30 mouse cellular contexts compared by ENCODE assay signal in genomic region chr14:27422301-27422700, GRCm38 (mm10).
"Had no signal": no experiment of that assay in that cellular context is flagged by ENCODE, and none has a peak within 500 bp of the region (broad histone marks: within the 10 kb centered on the region; RNA-seq: fewer than 3 reads in every experiment).

No protein-coding gene starts in this region.

- H3K4me2 ChIP-seq: limb, embryonic 12.5 days; limb, embryonic 13.5 days; limb, embryonic 15.5 days; liver, embryonic 12.5 days; liver, embryonic 13.5 days; liver, embryonic 15.5 days; lung, embryonic 14.5 days; lung, embryonic 15.5 days; midbrain, embryonic 12.5 days; midbrain, embryonic 13.5 days; midbrain, embryonic 15.5 days; neural tube, embryonic 12.5 days had no signal

- H3K4me1 ChIP-seq: limb, embryonic 10.5 days; limb, embryonic 12.5 days; limb, embryonic 13.5 days; limb, embryonic 15.5 days; liver, embryonic 12.5 days; liver, embryonic 13.5 days; liver, embryonic 15.5 days; lung, embryonic 15.5 days; midbrain, embryonic 10.5 days; midbrain, embryonic 12.5 days; midbrain, embryonic 13.5 days; midbrain, embryonic 15.5 days; neural tube, embryonic 12.5 days had no signal

- H3K9me3 ChIP-seq: limb, embryonic 10.5 days; liver, embryonic 12.5 days; liver, embryonic 13.5 days; liver, embryonic 15.5 days; lung, embryonic 15.5 days; midbrain, embryonic 12.5 days; midbrain, embryonic 13.5 days; midbrain, embryonic 15.5 days had no signal

- H3K27ac ChIP-seq: left cerebral cortex, adult 2 months; limb, embryonic 10.5 days; limb, embryonic 12.5 days; limb, embryonic 13.5 days; limb, embryonic 15.5 days; liver, embryonic 12.5 days; liver, embryonic 13.5 days; liver, embryonic 14.5 days; liver, embryonic 15.5 days; lung, embryonic 15.5 days; macrophage; midbrain, embryonic 10.5 days; midbrain, embryonic 12.5 days; midbrain, embryonic 13.5 days; midbrain, embryonic 15.5 days; neural tube, embryonic 12.5 days had no signal

- H3K27me3 ChIP-seq: limb, embryonic 12.5 days; limb, embryonic 13.5 days; limb, embryonic 15.5 days; liver, embryonic 12.5 days; liver, embryonic 13.5 days; lung, embryonic 15.5 days; megakaryocyte, embryonic 14.5 days; midbrain, embryonic 13.5 days; midbrain, embryonic 15.5 days; neural tube, embryonic 12.5 days had no signal

- H3K9ac ChIP-seq: limb, embryonic 12.5 days; limb, embryonic 13.5 days; limb, embryonic 15.5 days; liver, embryonic 12.5 days; liver, embryonic 13.5 days; liver, embryonic 14.5 days; liver, embryonic 15.5 days; liver, postnatal 0 days; lung, embryonic 14.5 days; lung, embryonic 15.5 days; midbrain, embryonic 12.5 days; midbrain, embryonic 13.5 days; midbrain, embryonic 15.5 days; neural tube, embryonic 12.5 days had no signal

- ATAC-seq: liver, embryonic 12.5 days; liver, postnatal 0 days; lung, postnatal 0 days; midbrain, embryonic 13.5 days; midbrain, embryonic 15.5 days; midbrain, embryonic 16.5 days had no signal

- H3K36me3 ChIP-seq: limb, embryonic 10.5 days; limb, embryonic 12.5 days; limb, embryonic 13.5 days; limb, embryonic 15.5 days; liver, embryonic 12.5 days; liver, embryonic 13.5 days; liver, embryonic 15.5 days; lung, embryonic 15.5 days; midbrain, embryonic 10.5 days; midbrain, embryonic 12.5 days; midbrain, embryonic 13.5 days; midbrain, embryonic 15.5 days; neural tube, embryonic 12.5 days had no signal

- H3K4me3 ChIP-seq: left cerebral cortex, adult 2 months; limb, embryonic 10.5 days; limb, embryonic 12.5 days; limb, embryonic 13.5 days; limb, embryonic 15.5 days; liver, embryonic 12.5 days; liver, embryonic 13.5 days; liver, embryonic 15.5 days; lung, embryonic 15.5 days; megakaryocyte, embryonic 14.5 days; midbrain, embryonic 10.5 days; midbrain, embryonic 12.5 days; midbrain, embryonic 13.5 days; midbrain, embryonic 15.5 days; myocyte; neural tube, embryonic 12.5 days had no signal

- DNase-seq: left cerebral cortex, postnatal 4 days; liver; liver, embryonic 13.5 days; liver, postnatal 0 days; lung, adult 18-20 months; lung, adult 2 months; lung, embryonic 14.5 days; lung, postnatal 10 days; lung, postnatal 14 days; lung, postnatal 36 days; lung, postnatal 4 days had no signal
